Mouse (Mus musculus): ENCODE measurements around the gene Rora. TPM values are rescaled to one million over a fixed set of nuclear protein-coding genes. Genes with fewer than 3 reads are reported as not detected.

Gene Rora
- polyA plus RNA-seq, 2 experiments: 4.5 to 10.1 TPM

DNA sequence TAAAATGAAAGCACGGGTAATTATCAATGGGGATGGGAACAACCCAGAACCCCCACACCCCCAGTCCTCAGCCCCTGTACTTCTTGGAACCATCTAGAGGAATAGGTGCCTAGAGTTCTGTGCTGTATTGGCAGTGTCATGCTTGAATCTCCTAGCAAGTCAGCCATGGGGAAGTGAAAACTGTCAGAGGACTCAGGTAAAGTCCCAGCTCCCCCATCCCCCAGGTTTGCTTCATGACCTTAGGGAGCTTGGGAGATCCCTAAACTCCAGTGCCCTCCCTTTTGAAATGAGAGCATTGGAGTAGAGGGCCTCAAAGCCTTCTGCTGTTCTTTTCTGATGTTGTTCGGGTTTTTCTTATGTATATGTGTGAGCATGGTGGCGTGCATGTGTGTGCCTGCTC is 294.6 kb downstream of the Rora start:
- ATAC-seq (ENCODE audit: low FRiP score, low read depth) (no peak), DNase-seq (ENCODE audit: low spot score) (no peak)
- H3K9me3 ChIP-seq (ENCODE audit: control insufficient read depth, low read length): no peaks in the 10 kb centered on the region
- no peak overlapping the region for H3K4me2 ChIP-seq (replicated peaks; ENCODE audit: low read depth, low read length, severe bottlenecking)
- 0 out of 2 replicates have a peak, but pooled peaks cover 5% of the 10 kb centered on the region for H3K4me1 ChIP-seq (ENCODE audit: control insufficient read depth, insufficient read depth, low read length)
- no peak overlapping the region for H3K27ac ChIP-seq (replicated peaks; ENCODE audit: low read depth, low read length)
- H3K9ac ChIP-seq (ENCODE audit: low read depth, low read length, severe bottlenecking): no peak overlapping the region
- 73% methylated on average over 3 of the region's 3 CpGs for WGBS
- no peaks in the 10 kb centered on the region for H3K36me3 ChIP-seq (ENCODE audit: control insufficient read depth, insufficient read depth, low read length)
- no peaks in the 10 kb centered on the region for H3K27me3 ChIP-seq (ENCODE audit: control insufficient read depth, insufficient read depth, low read length)
- TF ChIP-seq POLR2A (IDR thresholded peaks at IDR 0.05; ENCODE audit: borderline replicate concordance, extremely low read depth, insufficient read depth, insufficient read length): no peak
- H3K4me3 ChIP-seq (replicated peaks; ENCODE audit: low read length): no peak overlapping the region

DNA sequence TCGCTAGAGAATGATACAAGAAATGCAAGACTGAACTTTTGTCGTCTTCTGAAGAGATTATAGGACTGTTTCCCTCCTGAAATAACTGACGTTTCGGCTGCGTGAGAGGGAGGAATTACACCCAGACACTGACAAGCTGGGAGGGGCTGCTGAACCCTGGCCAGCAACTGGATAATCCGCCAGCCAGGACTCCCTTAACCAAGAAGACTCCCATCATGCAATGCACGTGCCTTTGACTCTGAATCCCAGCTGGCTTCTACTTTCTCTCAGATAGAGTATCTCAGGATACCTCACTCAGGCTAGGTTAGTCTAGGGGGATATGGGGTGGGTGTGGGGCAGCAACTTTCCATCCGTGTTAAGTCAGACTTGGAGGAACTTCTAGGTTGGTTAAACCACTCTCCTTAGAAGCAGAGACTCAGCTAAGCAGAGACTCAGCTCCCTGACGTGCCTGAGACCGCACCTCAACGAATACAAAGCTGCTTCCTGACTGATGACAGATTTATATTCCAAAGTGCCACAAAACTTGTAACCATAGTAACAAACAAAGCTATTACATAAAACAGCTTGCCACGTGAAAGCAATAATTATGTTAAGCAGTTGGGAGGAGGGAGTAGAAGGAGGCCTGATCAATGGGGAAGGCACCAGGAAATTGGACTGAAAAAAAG is 302.8 kb downstream of the Rora start:
- no peak overlapping the region for H3K27ac ChIP-seq (replicated peaks; ENCODE audit: low read depth, low read length)
- no peaks in the 10 kb centered on the region for H3K27me3 ChIP-seq (ENCODE audit: control insufficient read depth, insufficient read depth, low read length)
- H3K9ac ChIP-seq (ENCODE audit: low read depth, low read length, severe bottlenecking): no peak overlapping the region
- no peak overlapping the region for H3K4me3 ChIP-seq (replicated peaks; ENCODE audit: low read length)
- H3K9me3 ChIP-seq (ENCODE audit: control insufficient read depth, low read length): no peaks in the 10 kb centered on the region
- no peak overlapping the region for H3K4me2 ChIP-seq (replicated peaks; ENCODE audit: low read depth, low read length, severe bottlenecking)
- no peaks in the 10 kb centered on the region for H3K36me3 ChIP-seq (ENCODE audit: control insufficient read depth, insufficient read depth, low read length)
- WGBS: 32% methylated on average over 12 of the region's 12 CpGs
- H3K4me1 ChIP-seq (ENCODE audit: control insufficient read depth, insufficient read depth, low read length): no peaks in the 10 kb centered on the region
- DNase-seq (ENCODE audit: low spot score): peak; percentile 35
- peak; percentile 41; the same call in 1 of the 2 replicates for ATAC-seq (ENCODE audit: low FRiP score, low read depth)
- no peak for TF ChIP-seq POLR2A (IDR thresholded peaks at IDR 0.05; ENCODE audit: borderline replicate concordance, extremely low read depth, insufficient read depth, insufficient read length)

DNA sequence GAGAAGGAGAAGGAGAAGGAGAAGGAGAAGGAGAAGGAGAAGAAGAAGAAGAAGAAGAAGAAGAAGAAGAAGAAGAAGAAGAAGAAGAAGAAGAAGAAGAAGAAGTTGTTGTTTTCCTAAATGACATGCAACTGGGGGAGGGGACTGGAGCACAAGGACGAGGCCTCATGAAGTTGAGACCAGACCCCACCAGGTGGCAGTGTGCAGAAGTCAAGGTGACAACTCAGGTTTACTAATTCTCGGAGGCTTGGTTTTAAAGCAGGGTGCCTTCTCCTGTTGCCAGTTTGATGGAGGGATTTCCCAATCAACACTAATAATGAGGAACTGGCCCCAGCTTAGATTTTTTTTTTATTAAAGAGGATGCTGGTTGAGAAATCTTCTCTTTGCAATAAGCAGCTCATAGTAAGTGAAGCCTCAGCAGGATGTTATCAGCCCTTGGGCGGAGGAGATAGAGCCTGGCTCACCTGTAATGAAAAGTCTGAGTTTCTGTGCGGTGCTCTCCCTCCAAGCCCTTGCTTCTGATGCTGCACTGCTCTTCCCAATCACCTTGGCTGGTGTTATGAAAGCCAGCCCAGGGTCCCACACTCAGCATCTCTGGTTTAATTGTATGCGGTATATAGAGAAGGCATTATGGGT is 303.5 kb downstream of the Rora start:
- ATAC-seq (ENCODE audit: low FRiP score, low read depth): no peak
- TF ChIP-seq POLR2A (IDR thresholded peaks at IDR 0.05; ENCODE audit: borderline replicate concordance, extremely low read depth, insufficient read depth, insufficient read length): no peak
- H3K4me2 ChIP-seq (replicated peaks; ENCODE audit: low read depth, low read length, severe bottlenecking): no peak overlapping the region
- WGBS: 52% methylated on average over 5 of the region's 5 CpGs
- no peaks in the 10 kb centered on the region for H3K4me1 ChIP-seq (ENCODE audit: control insufficient read depth, insufficient read depth, low read length)
- no peaks in the 10 kb centered on the region for H3K27me3 ChIP-seq (ENCODE audit: control insufficient read depth, insufficient read depth, low read length)
- no peak overlapping the region for H3K4me3 ChIP-seq (replicated peaks; ENCODE audit: low read length)
- no peak overlapping the region for H3K27ac ChIP-seq (replicated peaks; ENCODE audit: low read depth, low read length)
- DNase-seq (ENCODE audit: low spot score): peak; percentile 38
- H3K9ac ChIP-seq (ENCODE audit: low read depth, low read length, severe bottlenecking): no peak overlapping the region
- no peaks in the 10 kb centered on the region for H3K36me3 ChIP-seq (ENCODE audit: control insufficient read depth, insufficient read depth, low read length)
- no peaks in the 10 kb centered on the region for H3K9me3 ChIP-seq (ENCODE audit: control insufficient read depth, low read length)

DNA sequence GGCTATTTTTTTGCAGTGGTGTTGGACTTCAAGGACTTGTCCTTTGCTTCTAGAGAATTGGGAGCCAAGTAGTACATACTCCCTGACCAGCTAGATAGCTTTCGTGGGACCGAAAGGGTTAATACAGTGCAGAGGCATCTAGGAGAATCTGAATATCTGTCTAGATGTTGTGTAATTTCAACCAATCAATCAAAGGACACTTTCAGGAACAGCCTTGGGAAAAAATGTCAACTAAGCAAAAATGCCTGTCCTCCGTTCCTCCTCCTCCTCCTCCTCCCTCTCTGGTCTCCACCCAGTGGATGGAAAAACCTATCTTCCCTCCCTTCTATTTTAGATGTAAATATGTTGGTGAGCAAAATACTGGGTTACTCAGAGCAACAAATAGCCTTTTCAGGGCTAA is 304.2 kb downstream of the Rora start:
- no peak for ATAC-seq (ENCODE audit: low FRiP score, low read depth)
- Histone ChIP-seq H3K27ac (replicated peaks; ENCODE audit: low read depth, low read length) (no peak overlapping the region), H3K4me3 (replicated peaks; ENCODE audit: low read length) (no peak overlapping the region), H3K9me3 (ENCODE audit: control insufficient read depth, low read length) (no peaks in the 10 kb centered on the region), H3K36me3 (ENCODE audit: control insufficient read depth, insufficient read depth, low read length) (no peaks in the 10 kb centered on the region), H3K4me2 (replicated peaks; ENCODE audit: low read depth, low read length, severe bottlenecking) (no peak overlapping the region), H3K27me3 (ENCODE audit: control insufficient read depth, insufficient read depth, low read length) (no peaks in the 10 kb centered on the region), H3K4me1 (ENCODE audit: control insufficient read depth, insufficient read depth, low read length) (no peaks in the 10 kb centered on the region), H3K9ac (ENCODE audit: low read depth, low read length, severe bottlenecking) (no peak overlapping the region)
- WGBS: 96% methylated on average over 3 of the region's 3 CpGs
- no peak for TF ChIP-seq POLR2A (IDR thresholded peaks at IDR 0.05; ENCODE audit: borderline replicate concordance, extremely low read depth, insufficient read depth, insufficient read length)
- DNase-seq (ENCODE audit: low spot score): no peak

DNA sequence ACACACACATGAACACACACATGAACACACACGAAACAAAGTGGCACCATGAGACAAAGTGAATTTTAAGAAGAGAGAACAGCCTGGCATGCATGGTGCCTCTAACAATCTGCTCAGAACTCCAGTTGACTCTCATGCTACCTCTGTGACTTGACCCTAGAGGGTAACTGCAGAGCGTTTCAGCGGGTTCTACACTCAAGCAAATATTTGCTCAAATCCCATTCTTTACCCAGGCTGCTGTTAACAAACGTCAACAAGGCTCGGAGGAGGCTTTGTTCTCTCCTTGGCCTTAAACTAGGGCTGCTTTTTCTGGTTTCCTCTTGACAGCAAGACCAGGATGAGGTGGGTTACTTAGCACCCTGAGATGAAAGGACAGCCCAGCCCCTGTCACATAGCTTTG is 305.3 kb downstream of the Rora start:
- Histone ChIP-seq H3K9me3 (ENCODE audit: control insufficient read depth, low read length) (no peaks in the 10 kb centered on the region), H3K36me3 (ENCODE audit: control insufficient read depth, insufficient read depth, low read length) (no peaks in the 10 kb centered on the region), H3K27ac (replicated peaks; ENCODE audit: low read depth, low read length) (no peak overlapping the region), H3K4me1 (ENCODE audit: control insufficient read depth, insufficient read depth, low read length) (no peaks in the 10 kb centered on the region), H3K4me3 (replicated peaks; ENCODE audit: low read length) (no peak overlapping the region), H3K27me3 (ENCODE audit: control insufficient read depth, insufficient read depth, low read length) (no peaks in the 10 kb centered on the region), H3K4me2 (replicated peaks; ENCODE audit: low read depth, low read length, severe bottlenecking) (no peak overlapping the region), H3K9ac (ENCODE audit: low read depth, low read length, severe bottlenecking) (no peak overlapping the region)
- DNase-seq (ENCODE audit: low spot score): no peak
- 66% methylated on average over 5 of the region's 5 CpGs for WGBS
- ATAC-seq (ENCODE audit: low FRiP score, low read depth): no peak
- TF ChIP-seq POLR2A (IDR thresholded peaks at IDR 0.05; ENCODE audit: borderline replicate concordance, extremely low read depth, insufficient read depth, insufficient read length): no peak
